ENCODE assay signal across 8 mouse cellular contexts in the genomic region with DNA sequence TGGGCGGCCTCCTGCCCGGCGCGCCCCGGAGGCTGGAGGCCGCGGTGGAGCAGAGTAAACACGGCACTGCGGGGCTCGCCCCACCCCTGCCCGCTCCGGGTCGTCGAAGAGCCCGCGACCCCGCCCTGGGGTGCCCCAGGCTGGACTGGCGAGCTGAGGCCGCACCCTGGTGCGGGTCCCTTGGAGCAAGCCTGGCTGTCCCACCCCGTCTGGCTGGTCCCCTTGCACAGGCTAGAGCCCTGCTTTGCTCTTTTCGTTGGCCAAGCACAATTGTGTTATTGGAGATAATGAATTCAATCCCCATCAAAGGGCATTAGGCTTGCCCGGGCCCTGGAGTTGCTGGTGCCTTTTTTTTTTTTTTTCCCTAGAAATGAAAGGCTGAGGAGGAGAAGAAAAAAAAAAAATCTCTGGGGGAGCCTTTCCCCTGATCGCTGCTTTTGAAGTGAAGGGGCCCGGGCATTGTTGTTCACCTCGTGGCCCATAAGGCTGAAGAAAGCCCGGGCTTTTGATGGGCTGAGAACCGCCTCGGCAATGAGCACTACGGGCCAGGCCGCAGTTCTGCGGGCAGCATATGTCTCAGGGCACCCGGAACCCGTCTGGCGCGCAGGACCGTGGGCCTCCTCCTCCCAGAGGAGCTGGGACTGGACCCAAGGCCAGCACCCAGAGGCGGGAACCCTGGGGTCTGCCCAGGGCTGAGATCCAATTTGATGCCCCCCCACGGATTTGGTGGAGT. TPM values are rescaled to one million over a fixed set of nuclear protein-coding genes. Genes with fewer than 3 reads are reported as not detected.
DNase-seq lines count a peak whose midpoint lies in the region; ATAC-seq lines count a peak whose summit lies in the region.

No protein-coding gene starts in this region.

- H3K9me3 ChIP-seq in forebrain, embryonic 14.5 days (replicated peaks; ENCODE audit: control insufficient read depth, low read length), result no peaks in the 10 kb centered on the region
- H3K9me3 ChIP-seq in liver, embryonic 11.5 days (ENCODE audit: control insufficient read depth, low read length), result no peaks in the 10 kb centered on the region
- no peaks in the 10 kb centered on the region for H3K9me3 ChIP-seq in neural tube, embryonic 11.5 days (ENCODE audit: control insufficient read depth, low read length)

- no peak overlapping the region for H3K9ac ChIP-seq in forebrain, embryonic 14.5 days (ENCODE audit: low read length)
- H3K9ac ChIP-seq in liver, embryonic 11.5 days (ENCODE audit: low read depth, low read length), result no peak overlapping the region
- no peak overlapping the region for H3K9ac ChIP-seq in neural tube, embryonic 11.5 days (ENCODE audit: low read length)

- peak; percentile 78 for DNase-seq in heart, adult 11 months
- no peak for DNase-seq in heart, postnatal 25 days (ENCODE audit: low spot score)
- peak; percentile 58 for DNase-seq in forebrain, embryonic 14.5 days (ENCODE audit: low spot score)
- DNase-seq in liver, embryonic 11.5 days (ENCODE audit: low spot score), result peak; percentile 39
- DNase-seq in neural tube, embryonic 11.5 days (ENCODE audit: low spot score), result peak; percentile 47
- no peak for DNase-seq in layer of hippocampus, postnatal 25 days (ENCODE audit: extremely low spot score in 1 of 2, low spot score in 1 of 2)
- DNase-seq in gastrocnemius, postnatal 4 days (ENCODE audit: low spot score in 2 of 2), result no peak
- DNase-seq in thymus, postnatal 25 days, result no peak

- H3K4me2 ChIP-seq in forebrain, embryonic 14.5 days (ENCODE audit: low read length), result peak overlapping the region; percentile 28
- peak overlapping the region; percentile 25 for H3K4me2 ChIP-seq in liver, embryonic 11.5 days
- H3K4me2 ChIP-seq in neural tube, embryonic 11.5 days (ENCODE audit: low read depth), result peak overlapping the region; percentile 19

- H3K4me1 ChIP-seq in forebrain, embryonic 14.5 days (ENCODE audit: control insufficient read depth, insufficient read depth, low read length), result peaks cover 5% of the 10 kb centered on the region; the same call in 1 of the 2 replicates
- no peaks in the 10 kb centered on the region for H3K4me1 ChIP-seq in liver, embryonic 11.5 days (replicated peaks; ENCODE audit: control insufficient read depth, insufficient read depth, low read length)
- peaks cover 18% of the 10 kb centered on the region for H3K4me1 ChIP-seq in neural tube, embryonic 11.5 days (ENCODE audit: control insufficient read depth, insufficient read depth, low read length)

- ATAC-seq in forebrain, embryonic 14.5 days, result peak; percentile 48
- ATAC-seq in liver, embryonic 11.5 days (replicated peaks; ENCODE audit: low FRiP score), result peak; percentile 75
- peak; percentile 49 for ATAC-seq in neural tube, embryonic 11.5 days (ENCODE audit: insufficient read depth, low FRiP score, low TSS enrichment)

- WGBS in forebrain, embryonic 14.5 days, result under 1% methylated on average over 26 of the region's 39 CpGs
- 3% methylated on average over 36 of the region's 39 CpGs for WGBS in liver, embryonic 11.5 days
- 1% methylated on average over 34 of the region's 39 CpGs for WGBS in neural tube, embryonic 11.5 days

- no peaks in the 10 kb centered on the region for H3K36me3 ChIP-seq in forebrain, embryonic 14.5 days (ENCODE audit: control insufficient read depth, insufficient read depth, low read length)
- no peaks in the 10 kb centered on the region for H3K36me3 ChIP-seq in liver, embryonic 11.5 days (ENCODE audit: control insufficient read depth, insufficient read depth, low read length)
- H3K36me3 ChIP-seq in neural tube, embryonic 11.5 days (ENCODE audit: control insufficient read depth, insufficient read depth, low read length), result no peaks in the 10 kb centered on the region

- H3K27ac ChIP-seq in forebrain, embryonic 14.5 days (ENCODE audit: low read depth, low read length), result no peak overlapping the region
- H3K27ac ChIP-seq in liver, embryonic 11.5 days (ENCODE audit: low read depth, low read length), result no peak overlapping the region
- H3K27ac ChIP-seq in neural tube, embryonic 11.5 days (ENCODE audit: low read depth, low read length), result no peak overlapping the region

- H3K27me3 ChIP-seq in forebrain, embryonic 14.5 days (replicated peaks; ENCODE audit: control insufficient read depth, insufficient read depth, low read length), result peaks cover 76% of the 10 kb centered on the region
- H3K27me3 ChIP-seq in liver, embryonic 11.5 days (replicated peaks; ENCODE audit: control insufficient read depth, insufficient read depth, low read length), result peaks cover 85% of the 10 kb centered on the region
- H3K27me3 ChIP-seq in neural tube, embryonic 11.5 days (ENCODE audit: control insufficient read depth, insufficient read depth, low read length), result peaks cover 77% of the 10 kb centered on the region

- H3K4me3 ChIP-seq in forebrain, embryonic 14.5 days (ENCODE audit: low read depth, low read length), result no peak overlapping the region
- H3K4me3 ChIP-seq in liver, embryonic 11.5 days (ENCODE audit: low read depth, low read length), result no peak overlapping the region
- H3K4me3 ChIP-seq in neural tube, embryonic 11.5 days (ENCODE audit: low read depth, low read length), result 0 out of 2 replicates have a peak overlapping the region, but pooled peaks have one; percentile 10

- intact Hi-C loops in heart, postnatal 25 days (cut with DNase I), result no loop called here

RNA-seq across cellular contexts. Expression of a gene that starts 11.7 kb away (rescaled TPM):
- total RNA-seq in heart, postnatal 25 days (2021), result not detected
- polyA plus RNA-seq in forebrain, embryonic 14.5 days (2014; fragmentation: Nextera tagmentation; extraction: Ambion mirVana), result 0.63 and 0.75 TPM in 2 replicates
- 3.4 and 3.5 TPM in 2 replicates for polyA plus RNA-seq in liver, embryonic 11.5 days (2014; fragmentation: Nextera tagmentation; extraction: Ambion mirVana)
- 1.6 and 1.7 TPM in 2 replicates for polyA plus RNA-seq in neural tube, embryonic 11.5 days (2014; fragmentation: Nextera tagmentation; extraction: Ambion mirVana)
- total RNA-seq in layer of hippocampus, postnatal 25 days (2021), result not detected
- not detected for total RNA-seq in gastrocnemius, postnatal 4 days (2021)

RNA-seq across cellular contexts. Expression of a gene that starts 28.9 kb away (rescaled TPM):
- total RNA-seq in heart, postnatal 25 days (2021), result under 1 TPM in 1 of 2 experiments, not detected in 1; 0.08 TPM
- 0.24 and 0.61 TPM in 2 replicates for polyA plus RNA-seq in forebrain, embryonic 14.5 days (2014; fragmentation: Nextera tagmentation; extraction: Ambion mirVana)
- polyA plus RNA-seq in liver, embryonic 11.5 days (2014; fragmentation: Nextera tagmentation; extraction: Ambion mirVana), result 0.38 and 0.47 TPM in 2 replicates
- polyA plus RNA-seq in neural tube, embryonic 11.5 days (2014; fragmentation: Nextera tagmentation; extraction: Ambion mirVana), result 0.27 and 0.33 TPM in 2 replicates
- total RNA-seq in layer of hippocampus, postnatal 25 days (2021), result under 1 TPM; 0.28 to 0.30 TPM
- not detected for total RNA-seq in gastrocnemius, postnatal 4 days (2021)

Comparison
In these comparisons a context has a peak if more than half of its experiments do, and no peak if none do; other contexts are left out.
1. DNase-seq: peak in heart, adult 11 months (single experiment), forebrain, embryonic 14.5 days (single experiment), liver, embryonic 11.5 days (single experiment) and neural tube, embryonic 11.5 days (single experiment); none in heart, postnatal 25 days (single experiment), layer of hippocampus, postnatal 25 days (0 of 2), gastrocnemius, postnatal 4 days (0 of 2) and thymus, postnatal 25 days (single experiment).
2. Peak in every context shown above with its lines, with median percentiles within 50 percentile points of each other: ATAC-seq and H3K4me2 ChIP-seq.